Mouse (Mus musculus) ES-Bruce4 (cell line): ENCODE data around the gene Ttll7. TPM values are rescaled to one million over a fixed set of nuclear protein-coding genes. Genes with fewer than 3 reads are reported as not detected.

Experiments
- H3K27ac ChIP-seq: 2 replicates; pipeline ENCODE4 v1.5.1; 2012; ENCODE audit warnings: low read length, inconsistent platforms; ENCODE audit not compliant: insufficient read depth
- H3K27me3 ChIP-seq: 2 replicates; pipeline ENCODE4 v1.6.1; 2012; ENCODE audit warnings: mild to moderate bottlenecking, low read length, inconsistent platforms; ENCODE audit not compliant: control insufficient read depth, poor library complexity, insufficient read depth, severe bottlenecking
- H3K36me3 ChIP-seq: 2 replicates; pipeline ENCODE4 v1.6.1; 2012; ENCODE audit warnings: inconsistent platforms, mild to moderate bottlenecking, low read length, moderate library complexity; ENCODE audit not compliant: control insufficient read depth, poor library complexity, insufficient read depth, severe bottlenecking
- H3K4me1 ChIP-seq: one replicate; pipeline ENCODE4 v1.8.1; 2011; ENCODE audit warnings: low read length; ENCODE audit not compliant: control insufficient read depth, insufficient read depth
- H3K4me3 ChIP-seq: 2 replicates; pipeline ENCODE4 v1.5.1; 2011; ENCODE audit warnings: low read depth, mild to moderate bottlenecking, low read length
- H3K9ac ChIP-seq: 2 replicates; pipeline ENCODE4 v1.6.1; 2012; ENCODE audit warnings: low read depth, mild to moderate bottlenecking, inconsistent platforms; ENCODE audit not compliant: poor library complexity, severe bottlenecking
- H3K9me3 ChIP-seq: replicated peaks from 2 replicates; pipeline ENCODE4 v1.6.1; 2012; ENCODE audit warnings: mild to moderate bottlenecking, low read length, inconsistent platforms; ENCODE audit not compliant: control insufficient read depth, poor library complexity, insufficient read depth, severe bottlenecking
- CTCF ChIP-seq: IDR thresholded peaks from one replicate; pipeline ENCODE4 v1.8.1; 2011; ENCODE audit warnings: low read depth, low read length
- EP300 ChIP-seq: IDR thresholded peaks from 2 replicates; pipeline ENCODE4 v1.6.1; 2011; ENCODE audit warnings: low read depth, low read length; ENCODE audit not compliant: insufficient read depth
- POLR2A ChIP-seq: IDR thresholded peaks from one replicate; pipeline ENCODE4 v1.8.1; 2011; ENCODE audit warnings: low read length; ENCODE audit not compliant: insufficient read depth
- polyA plus RNA-seq: library from polyadenylated mRNA; stranded (reverse); fragments of >200 nt; gene quantifications from 2 replicates; pipeline ENCODE4 v1.2.4, GENCODE M21; 2011; ENCODE audit warnings: low read depth; ENCODE audit not compliant: missing spikeins, insufficient read depth, insufficient read length

The Ttll7 gene
- polyA plus RNA-seq, 1 experiment: 1.5 TPM

DNA sequence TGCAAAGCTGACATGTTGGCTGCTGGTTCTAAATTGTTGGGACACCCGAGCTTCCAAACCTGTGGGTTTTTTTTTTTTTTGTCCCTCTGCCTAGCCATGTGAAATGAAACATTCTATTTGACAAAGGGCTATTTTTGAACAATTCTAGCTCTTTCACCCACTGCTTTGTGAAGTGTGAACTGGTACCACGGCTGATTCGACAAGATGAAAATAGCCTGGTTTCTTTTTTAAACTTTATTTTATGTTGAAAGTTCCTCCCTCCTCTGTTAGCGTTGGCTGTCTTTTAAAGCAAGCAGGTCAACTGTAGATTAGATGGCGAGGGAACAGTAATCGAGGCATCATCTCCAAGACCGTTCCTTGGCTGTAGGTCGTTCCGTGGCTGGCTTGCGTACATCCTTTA lies 5.2 kb downstream of the Ttll7 start:
- H3K4me3 ChIP-seq: no peak overlapping the region
- H3K9ac ChIP-seq: no peak overlapping the region
- H3K4me1 ChIP-seq: no peaks in the 10 kb centered on the region
- no peaks in the 10 kb centered on the region for H3K9me3 ChIP-seq
- TF ChIP-seq POLR2A (no peak), CTCF (no peak), EP300 (no peak)
- H3K27ac ChIP-seq: no peak overlapping the region
- no peaks in the 10 kb centered on the region for H3K36me3 ChIP-seq
- peaks cover 1% of the 10 kb centered on the region; the same call in 1 of the 2 replicates for H3K27me3 ChIP-seq

DNA sequence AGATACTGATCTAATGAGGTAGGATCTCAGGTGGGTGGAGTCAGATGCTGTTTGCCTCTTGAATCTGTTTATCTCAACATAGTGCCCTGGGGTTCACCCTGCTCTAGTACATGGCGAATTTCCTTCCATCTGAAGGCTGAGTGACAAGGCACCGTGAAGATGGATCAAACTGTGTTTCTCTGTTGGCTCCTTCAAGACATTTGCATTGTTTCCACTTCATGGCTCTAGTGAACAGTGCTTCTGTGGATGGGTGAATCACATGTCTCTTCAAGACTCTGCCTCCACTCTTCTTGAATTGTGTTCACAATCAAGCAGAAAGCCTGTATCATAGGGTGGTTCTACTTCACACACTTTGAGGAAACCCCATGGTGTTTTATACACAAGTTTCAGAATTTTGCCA lies 8.1 kb downstream of the Ttll7 start:
- no peak overlapping the region for H3K27ac ChIP-seq
- H3K4me1 ChIP-seq: no peaks in the 10 kb centered on the region
- no peaks in the 10 kb centered on the region for H3K36me3 ChIP-seq
- H3K27me3 ChIP-seq: no peaks in the 10 kb centered on the region
- no peak overlapping the region for H3K9ac ChIP-seq
- H3K4me3 ChIP-seq: no peak overlapping the region
- TF ChIP-seq POLR2A (no peak), EP300 (no peak), CTCF (no peak)
- H3K9me3 ChIP-seq: no peaks in the 10 kb centered on the region

DNA sequence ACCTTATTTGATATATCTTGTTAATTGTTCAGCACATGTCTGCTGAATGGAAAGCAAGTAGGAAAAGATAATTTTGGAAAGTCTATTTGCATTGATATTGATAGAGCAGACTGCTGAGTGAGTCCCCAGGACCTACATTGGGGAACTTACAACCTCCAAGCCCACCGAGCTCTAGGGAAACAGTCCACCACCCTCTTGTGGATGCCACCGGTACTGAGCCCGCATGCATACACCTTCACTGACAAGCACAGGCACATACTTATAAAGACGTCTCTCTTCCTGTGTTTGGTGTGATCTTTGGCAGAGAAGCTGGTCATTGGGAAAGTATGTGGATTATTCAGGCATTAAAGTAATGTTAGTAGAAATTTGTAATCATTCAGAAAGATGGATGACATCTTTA lies 14.4 kb downstream of the Ttll7 start:
- TF ChIP-seq CTCF (peak; percentile 68), POLR2A (no peak)
- no peak overlapping the region for H3K27ac ChIP-seq
- no peak overlapping the region for H3K9ac ChIP-seq
- H3K4me3 ChIP-seq: no peak overlapping the region
- no peaks in the 10 kb centered on the region for H3K36me3 ChIP-seq
- no peaks in the 10 kb centered on the region for H3K9me3 ChIP-seq
- no peaks in the 10 kb centered on the region for H3K27me3 ChIP-seq
- H3K4me1 ChIP-seq: no peaks in the 10 kb centered on the region

DNA sequence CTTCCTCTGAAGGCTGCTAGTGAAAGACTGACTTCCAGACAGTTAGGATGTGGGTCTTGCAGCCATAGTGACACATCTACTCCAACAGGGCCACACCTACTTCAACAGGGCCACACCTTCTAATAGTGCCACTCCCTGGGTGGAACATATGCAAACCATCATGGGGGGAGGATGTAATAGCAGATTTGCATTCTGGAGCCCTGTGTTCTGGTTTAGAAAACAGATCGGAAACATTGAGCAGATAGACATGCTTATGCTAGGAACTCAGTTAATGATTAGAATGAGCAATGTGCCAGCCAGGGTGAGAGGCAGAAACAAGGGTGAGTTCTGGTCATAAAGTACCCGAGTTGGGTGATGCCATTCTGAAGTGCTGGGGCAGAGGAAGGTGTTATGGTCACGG lies 19.8 kb downstream of the Ttll7 start:
- H3K27me3 ChIP-seq: no peaks in the 10 kb centered on the region; the same call in 1 of the 2 replicates
- H3K9ac ChIP-seq: no peak overlapping the region
- no peaks in the 10 kb centered on the region for H3K4me1 ChIP-seq
- H3K27ac ChIP-seq: no peak overlapping the region
- TF ChIP-seq POLR2A: no peak
- TF ChIP-seq CTCF: no peak
- TF ChIP-seq EP300: no peak
- no peaks in the 10 kb centered on the region for H3K36me3 ChIP-seq
- H3K4me3 ChIP-seq: no peak overlapping the region
- no peaks in the 10 kb centered on the region for H3K9me3 ChIP-seq

DNA sequence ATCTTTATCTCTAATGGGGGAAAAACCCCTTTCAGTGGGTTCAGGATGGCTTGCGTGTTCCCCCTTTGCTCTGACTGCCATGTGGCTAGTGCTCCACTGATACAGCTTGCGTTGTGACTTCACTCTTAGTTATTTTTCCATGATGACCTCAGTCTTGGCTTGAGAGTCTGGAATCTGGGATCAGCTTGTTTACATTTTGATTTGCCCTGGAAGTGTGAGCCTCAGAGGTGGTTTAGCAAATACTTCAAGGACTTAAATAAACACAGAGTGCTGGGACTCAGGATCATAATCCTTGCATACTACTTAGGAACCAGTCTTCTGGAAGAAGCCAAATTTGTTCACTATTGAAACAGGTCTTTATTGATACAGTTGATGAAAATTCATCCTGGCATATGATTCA lies 23.8 kb downstream of the Ttll7 start:
- Histone ChIP-seq H3K4me1 (no peaks in the 10 kb centered on the region), H3K9ac (no peak overlapping the region), H3K4me3 (no peak overlapping the region), H3K36me3 (no peaks in the 10 kb centered on the region), H3K27ac (no peak overlapping the region), H3K9me3 (peaks cover 3% of the 10 kb centered on the region), H3K27me3 (no peaks in the 10 kb centered on the region; the same call in 1 of the 2 replicates)
- TF ChIP-seq EP300 (no peak), POLR2A (no peak), CTCF (no peak)

DNA sequence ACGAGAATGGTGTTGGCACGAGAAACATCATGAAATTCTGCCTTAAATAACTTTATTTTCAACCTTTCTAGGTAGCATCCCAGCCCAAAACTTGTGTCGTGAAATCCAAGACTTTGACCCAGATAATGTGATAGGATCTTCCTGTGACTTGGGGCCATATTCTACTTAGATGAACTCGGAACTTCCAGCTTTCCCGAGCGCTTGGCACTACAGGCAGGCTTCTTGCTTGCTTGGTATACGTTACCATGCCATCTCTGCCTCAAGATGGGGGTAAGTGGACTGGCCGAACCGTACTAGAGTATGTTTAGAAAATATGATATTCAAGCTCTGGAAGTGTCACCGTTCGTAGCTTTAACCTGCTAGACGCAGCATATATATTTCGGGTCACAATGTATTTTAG lies 41.8 kb downstream of the Ttll7 start:
- no peaks in the 10 kb centered on the region for H3K4me1 ChIP-seq
- TF ChIP-seq CTCF (no peak), POLR2A (no peak), EP300 (no peak)
- H3K36me3 ChIP-seq: no peaks in the 10 kb centered on the region
- H3K9me3 ChIP-seq: no peaks in the 10 kb centered on the region; the same call in 1 of the 2 replicates
- no peaks in the 10 kb centered on the region for H3K27me3 ChIP-seq
- no peak overlapping the region for H3K4me3 ChIP-seq
- H3K9ac ChIP-seq: no peak overlapping the region
- H3K27ac ChIP-seq: no peak overlapping the region
